Mouse (Mus musculus): ENCODE data around the gene Rsbn1l.

- TF ChIP-seq POLR2A (IDR thresholded peaks at IDR 0.05; ENCODE audit: control insufficient read depth, low read depth, low read length) (no peak), CTCF (IDR thresholded peaks at IDR 0.05; ENCODE audit: control insufficient read depth, insufficient read depth, insufficient replicate concordance, low read depth, low read length) (no peak)
These were observed 3.8 kb downstream of the Rsbn1l start for GRCm38 (mm10) chr5:20952337-20952925.
